Mouse (Mus musculus) midbrain, embryonic 16.5 days (tissue): ENCODE data around the gene Dhh. TPM values are rescaled to one million over a fixed set of nuclear protein-coding genes. Genes with fewer than 3 reads are reported as not detected.
A peak's percentile ranks its signal among the peaks of the same experiment; 100 is the strongest.

ENCODE experiments used
- ATAC-seq: fragments of 200-750 bp; cut with Nextera tagmentation; 2 replicates; pipeline ENCODE4 v1.8.0; 2017; ENCODE audit warnings: moderate TSS enrichment
- H3K27ac ChIP-seq: fragments of 300-500 bp; sonication (generic); 2 replicates; pipeline ENCODE4 v1.5.1; 2014; ENCODE audit warnings: mild to moderate bottlenecking, low read length, mixed read lengths
- H3K27me3 ChIP-seq: fragments of 300-500 bp; sonication (generic); 2 replicates; pipeline ENCODE4 v1.6.1; 2014; ENCODE audit warnings: low read depth, low read length, mixed read lengths; ENCODE audit not compliant: control insufficient read depth, insufficient read depth
- H3K36me3 ChIP-seq: fragments of 300-500 bp; sonication (generic); 2 replicates; pipeline ENCODE4 v1.6.1; 2014; ENCODE audit warnings: mild to moderate bottlenecking, low read length, moderate library complexity, mixed read lengths; ENCODE audit not compliant: control insufficient read depth, insufficient read depth
- H3K4me1 ChIP-seq: fragments of 300-500 bp; sonication (generic); 2 replicates; pipeline ENCODE4 v1.6.1; 2014; ENCODE audit warnings: mild to moderate bottlenecking, low read length, mixed read lengths; ENCODE audit not compliant: control insufficient read depth, insufficient read depth
- H3K4me2 ChIP-seq: fragments of 300-500 bp; sonication (generic); 2 replicates; pipeline ENCODE4 v1.6.1; 2014; ENCODE audit warnings: mild to moderate bottlenecking, low read length, mixed read lengths
- H3K4me3 ChIP-seq: fragments of 300-500 bp; sonication (generic); 2 replicates; pipeline ENCODE4 v1.5.1; 2014; ENCODE audit warnings: low read depth, mild to moderate bottlenecking, low read length, moderate library complexity, mixed read lengths
- H3K9ac ChIP-seq: fragments of 300-500 bp; sonication (generic); 2 replicates; pipeline ENCODE4 v1.6.1; 2014; ENCODE audit warnings: low read depth, low read length, mixed read lengths
- H3K9me3 ChIP-seq: fragments of 300-500 bp; sonication (generic); replicated peaks from 2 replicates; pipeline ENCODE4 v1.6.1; 2014; ENCODE audit warnings: mild to moderate bottlenecking, low read length, mixed read lengths; ENCODE audit not compliant: control insufficient read depth, poor library complexity, severe bottlenecking
- WGBS: fragments of 180-500 bp; shearing (Covaris S2); extraction: QIAGEN DNeasy Blood & Tissue Kit; methylation state at CpG from one replicate; pipeline ENCODE4 v1.1.7; 2014; 5-methylcytosine and 5-hydroxymethylcytosine counted together
- polyA plus RNA-seq: library from polyadenylated mRNA; unstranded; fragments of >200 nt; fragmentation: Nextera tagmentation; extraction: Ambion mirVana; gene quantifications from 2 replicates; pipeline ENCODE4 v1.2.1, GENCODE M21; 2015

The Dhh gene
- polyA plus RNA-seq = 0.36 and 0.39 TPM in 2 replicates

DNA sequence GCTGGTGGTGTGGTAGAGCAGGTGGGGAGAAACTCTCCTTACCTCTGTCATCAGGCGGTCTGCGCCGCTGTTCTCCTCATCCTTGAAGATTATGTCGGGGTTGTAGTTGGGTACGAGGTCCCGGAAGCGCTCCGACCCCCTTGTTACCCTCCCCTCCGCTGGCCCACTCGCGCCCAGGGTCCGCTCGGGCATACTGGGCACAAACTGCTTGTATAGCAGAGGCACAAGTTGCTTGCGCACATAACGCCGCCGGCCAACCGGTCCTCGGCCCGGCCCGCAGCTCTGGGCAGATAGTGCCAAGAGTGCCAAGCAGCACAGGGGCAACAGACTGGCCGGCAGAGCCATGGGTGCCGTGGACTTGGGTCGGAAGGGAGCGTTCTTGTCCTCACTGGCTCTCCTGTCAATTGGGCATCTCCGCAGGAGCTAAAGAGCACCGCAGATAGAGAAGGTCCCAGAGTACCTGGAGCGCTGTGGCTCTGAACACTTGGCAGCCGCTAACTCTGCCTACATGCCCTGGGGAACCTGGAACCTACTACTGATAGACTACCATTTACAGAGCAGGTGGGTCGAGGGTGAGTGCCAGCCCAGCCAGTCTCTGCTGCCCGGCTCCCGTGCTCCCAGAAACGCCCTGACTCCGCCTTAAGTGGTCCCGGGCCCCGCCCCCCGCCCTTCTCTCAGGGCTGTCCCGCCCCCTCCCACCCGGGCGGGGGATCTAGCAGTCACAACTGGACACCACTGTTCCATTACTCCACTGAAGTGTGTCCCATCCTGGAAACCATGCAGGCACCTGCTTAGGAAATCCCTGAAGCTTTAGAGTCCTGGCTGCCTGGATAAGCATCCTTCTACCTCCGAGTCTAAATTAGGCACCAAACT, at the start of gene Dhh:
Dhh (minus strand) TSS at position 613 of the 873 bp plus-strand sequence.
- no peak within 1 kb of the TSS for H3K4me3 ChIP-seq
- no peak for ATAC-seq
- no peak within 1 kb of the TSS for H3K9ac ChIP-seq

DNA sequence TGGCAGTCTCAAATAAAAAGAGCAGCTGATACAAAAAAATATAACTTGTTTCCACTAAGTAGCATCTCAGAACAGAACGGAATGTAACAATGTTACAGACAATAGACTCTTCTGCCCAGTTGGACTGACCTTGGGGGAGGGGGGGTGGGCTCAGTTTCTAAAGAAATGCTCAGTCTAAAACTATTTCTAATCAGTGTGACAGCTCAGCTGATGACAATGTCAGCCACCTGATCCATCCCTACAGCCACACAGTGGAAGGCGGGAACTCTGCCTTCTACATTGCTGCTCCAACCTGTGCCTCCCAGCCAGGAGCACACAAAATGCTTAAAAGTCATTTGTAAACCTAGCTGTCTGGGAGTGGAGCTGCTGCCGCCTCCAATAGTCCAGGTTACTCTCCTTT, 49.5 kb upstream of the Dhh start:
- Histone ChIP-seq H3K4me3 (peak overlapping the region; percentile 26), H3K9ac (peak overlapping the region; percentile 68), H3K27ac (peak overlapping the region; percentile 60), H3K4me2 (peak overlapping the region; percentile 99), H3K36me3 (peaks cover 3% of the 10 kb centered on the region; the same call in 1 of the 2 replicates), H3K4me1 (peaks cover 17% of the 10 kb centered on the region), H3K9me3 (no peaks in the 10 kb centered on the region), H3K27me3 (no peaks in the 10 kb centered on the region)
- no peak for ATAC-seq
- WGBS = 20% methylated on average over 3 of the region's 3 CpGs

More for the DNA sequence above, at the start of gene Dhh:
- Histone ChIP-seq H3K27ac (no peak within 1 kb of the TSS), H3K9me3 (no peaks in the 10 kb centered on the region), H3K4me1 (peaks cover 30% of the 10 kb centered on the region), H3K27me3 (peaks cover 49% of the 10 kb centered on the region), H3K36me3 (no peaks in the 10 kb centered on the region; the same call in 1 of the 2 replicates), H3K4me2 (peak within 1 kb of the TSS; percentile 37)
- under 1% methylated on average over 40 of the region's 41 CpGs for WGBS

DNA sequence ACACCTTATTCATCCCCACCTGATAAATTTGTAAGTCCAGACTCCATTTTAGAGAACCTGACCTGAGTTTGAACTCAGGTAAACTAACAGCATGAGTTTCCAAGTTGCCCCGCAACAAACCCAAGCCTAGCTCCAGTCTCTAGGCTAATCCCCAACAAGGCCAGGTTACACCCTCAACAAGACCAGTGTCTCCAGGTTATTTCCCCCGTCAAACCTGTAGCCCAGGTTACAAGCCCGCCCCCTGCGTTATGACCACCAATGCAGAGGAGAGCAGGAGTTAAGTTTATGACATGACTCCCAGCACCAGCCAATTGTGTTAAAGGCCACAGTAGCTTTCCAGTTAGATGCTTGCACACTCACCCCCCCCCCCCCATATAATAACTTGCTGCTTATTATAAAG, 44.8 kb upstream of the Dhh start:
- no peaks in the 10 kb centered on the region for H3K36me3 ChIP-seq
- H3K27ac ChIP-seq = no peak overlapping the region
- no peak overlapping the region for H3K4me3 ChIP-seq
- H3K9ac ChIP-seq = no peak overlapping the region
- H3K4me2 ChIP-seq = no peak overlapping the region
- no peaks in the 10 kb centered on the region for H3K9me3 ChIP-seq
- WGBS = 83% methylated on average over 4 of the region's 4 CpGs
- H3K27me3 ChIP-seq = no peaks in the 10 kb centered on the region
- no peak for ATAC-seq
- H3K4me1 ChIP-seq = peaks cover 12% of the 10 kb centered on the region

DNA sequence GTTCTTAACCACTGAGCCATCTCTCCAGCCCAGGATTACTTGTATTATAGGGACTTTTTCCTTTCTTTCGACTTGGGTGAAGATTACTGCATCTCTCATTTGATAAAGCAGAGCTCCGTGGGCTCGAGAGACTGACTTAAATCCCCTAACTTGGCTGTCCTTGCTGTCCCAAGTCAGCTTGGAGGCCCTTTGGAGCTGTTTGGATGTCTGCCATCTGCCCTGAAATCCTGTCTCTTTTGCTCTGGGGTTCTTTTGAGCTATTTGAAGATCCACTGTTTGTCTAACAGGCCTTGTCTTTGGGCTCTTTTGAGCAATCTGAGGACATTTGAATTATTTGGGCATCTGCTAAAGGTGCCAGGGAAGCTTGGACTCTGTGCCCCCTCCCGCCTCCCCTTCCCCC, 43.7 kb upstream of the Dhh start:
- Histone ChIP-seq H3K27me3 (no peaks in the 10 kb centered on the region), H3K27ac (no peak overlapping the region), H3K4me2 (no peak overlapping the region), H3K4me1 (peaks cover 2% of the 10 kb centered on the region), H3K9ac (no peak overlapping the region), H3K9me3 (no peaks in the 10 kb centered on the region), H3K4me3 (no peak overlapping the region), H3K36me3 (no peaks in the 10 kb centered on the region)
- 70% methylated on average over 4 of the region's 4 CpGs for WGBS
- ATAC-seq = no peak

DNA sequence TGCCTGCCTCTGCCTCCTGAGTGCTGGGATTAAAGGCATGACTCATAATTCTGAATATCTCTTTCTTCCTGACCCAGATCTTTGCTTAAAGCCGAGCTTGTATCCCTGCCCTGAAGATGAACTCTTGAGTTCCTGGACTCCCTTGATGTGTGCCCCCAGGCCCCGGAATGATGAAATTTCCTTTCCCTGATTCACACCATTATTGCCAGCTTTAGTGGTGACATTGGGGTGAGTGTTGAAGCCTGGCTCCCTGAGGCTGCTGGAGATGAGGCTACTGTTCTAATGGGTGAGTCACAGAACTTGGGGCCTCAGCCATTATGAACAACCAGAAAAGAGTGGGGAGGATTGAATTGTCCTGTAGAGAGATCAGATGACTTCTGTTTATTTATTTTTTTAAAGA, 43.2 kb upstream of the Dhh start:
- H3K4me3 ChIP-seq = no peak overlapping the region
- no peaks in the 10 kb centered on the region for H3K27me3 ChIP-seq
- WGBS = 88% methylated on average over 2 of the region's 2 CpGs
- H3K27ac ChIP-seq = no peak overlapping the region
- no peaks in the 10 kb centered on the region for H3K9me3 ChIP-seq
- H3K4me2 ChIP-seq = no peak overlapping the region
- H3K36me3 ChIP-seq = no peaks in the 10 kb centered on the region
- ATAC-seq = no peak
- H3K9ac ChIP-seq = no peak overlapping the region
- H3K4me1 ChIP-seq = no peaks in the 10 kb centered on the region

DNA sequence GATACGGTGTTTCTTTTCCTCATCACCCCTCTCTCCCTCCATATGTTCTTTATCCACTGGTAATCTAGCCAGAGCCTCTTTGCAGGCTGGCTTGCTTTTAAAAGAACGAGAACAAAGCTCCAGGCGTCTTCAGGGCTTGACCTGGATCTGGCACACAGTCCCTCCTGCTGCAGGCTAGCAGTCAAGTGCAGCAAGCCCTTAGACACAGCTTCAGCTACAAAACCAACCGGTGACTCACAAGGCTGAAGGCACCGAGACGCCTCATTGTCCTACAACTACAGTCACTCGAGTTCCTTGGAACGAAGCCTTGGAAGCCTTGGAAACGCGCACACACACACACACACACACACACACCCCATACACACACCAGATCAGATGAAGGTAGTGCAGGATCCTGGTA, 42.5 kb upstream of the Dhh start:
- Histone ChIP-seq H3K36me3 (no peaks in the 10 kb centered on the region), H3K27me3 (no peaks in the 10 kb centered on the region), H3K9ac (no peak overlapping the region), H3K27ac (no peak overlapping the region), H3K9me3 (no peaks in the 10 kb centered on the region), H3K4me3 (no peak overlapping the region), H3K4me2 (no peak overlapping the region), H3K4me1 (peaks cover 1% of the 10 kb centered on the region)
- WGBS = 47% methylated on average over 10 of the region's 10 CpGs
- no peak for ATAC-seq

DNA sequence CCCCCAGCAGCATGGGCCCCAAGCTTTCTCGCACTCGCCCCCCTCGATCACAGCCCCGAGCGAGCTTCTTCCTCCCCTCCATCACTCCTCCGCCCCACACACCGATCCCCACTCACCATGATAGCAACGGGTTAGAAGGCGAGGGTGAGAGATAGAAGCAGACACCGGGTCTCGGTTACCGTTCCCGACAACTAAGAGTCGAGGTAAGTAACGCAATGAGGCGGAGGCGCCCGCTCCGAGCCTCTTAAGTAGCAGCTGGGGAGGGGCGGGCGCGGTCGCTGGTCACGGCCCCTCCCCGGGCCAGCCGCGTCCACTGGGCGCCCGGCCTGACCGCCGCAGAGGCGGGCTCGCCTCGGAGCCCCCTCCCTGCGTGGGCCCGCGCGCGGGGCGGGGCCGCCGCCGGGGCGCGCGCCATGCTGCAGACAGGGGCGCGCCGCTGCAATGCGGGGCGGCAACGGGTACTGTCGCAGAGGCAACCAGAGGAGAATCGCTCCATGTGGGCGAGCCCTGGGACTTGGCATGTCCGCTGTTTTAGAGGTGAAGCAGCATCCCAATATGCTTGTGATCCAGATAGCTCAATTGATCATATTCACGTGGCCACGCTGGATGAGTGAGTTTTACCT, 36.0 kb upstream of the Dhh start, which contains the start of gene Tuba1b:
Tuba1b (minus strand) TSS at position 349 of the 623 bp plus-strand sequence.
- under 1% methylated on average over 45 of the region's 58 CpGs for WGBS
- Histone ChIP-seq H3K4me2 (peak within 1 kb of the TSS; percentile 98), H3K36me3 (peaks cover 8% of the 10 kb centered on the region; the same call in 1 of the 2 replicates), H3K9me3 (no peaks in the 10 kb centered on the region), H3K27ac (peak within 1 kb of the TSS; percentile 99), H3K4me3 (peak within 1 kb of the TSS; percentile 79), H3K27me3 (no peaks in the 10 kb centered on the region), H3K9ac (peak within 1 kb of the TSS; percentile 93), H3K4me1 (peaks cover 22% of the 10 kb centered on the region)
- ATAC-seq = peak; percentile 95

DNA sequence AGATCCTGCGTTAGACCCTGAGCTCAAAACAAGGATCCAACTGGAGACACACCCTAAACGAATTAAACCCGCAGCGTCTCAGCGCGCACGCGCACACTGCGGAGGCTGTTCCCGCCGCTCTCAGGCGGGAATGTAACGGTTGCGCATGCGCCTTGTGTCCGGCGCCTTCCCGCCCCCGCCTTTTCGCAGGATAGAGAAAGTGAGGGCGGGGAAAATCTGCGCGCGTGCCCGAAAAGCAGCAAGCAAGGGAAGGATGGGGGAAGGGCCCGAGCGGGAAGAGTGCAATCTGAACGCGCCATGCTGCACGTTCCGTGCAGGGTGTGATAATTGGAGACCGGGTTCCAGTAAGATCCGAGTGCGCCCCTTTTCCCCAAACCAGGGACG, 35.5 kb upstream of the Dhh start:
- peak overlapping the region; percentile 79 for H3K4me3 ChIP-seq
- peak overlapping the region; percentile 93 for H3K9ac ChIP-seq
- peaks cover 8% of the 10 kb centered on the region; the same call in 1 of the 2 replicates for H3K36me3 ChIP-seq
- no peaks in the 10 kb centered on the region for H3K27me3 ChIP-seq
- no peaks in the 10 kb centered on the region for H3K9me3 ChIP-seq
- H3K27ac ChIP-seq = peak overlapping the region; percentile 99
- ATAC-seq = peak; percentile 84
- H3K4me1 ChIP-seq = peaks cover 24% of the 10 kb centered on the region
- peak overlapping the region; percentile 98 for H3K4me2 ChIP-seq
- under 1% methylated on average over 35 of the region's 35 CpGs for WGBS
